Mouse (Mus musculus): ENCODE results near the gene Nars2. TPM values are rescaled to one million over a fixed set of nuclear protein-coding genes. Genes with fewer than 3 reads are reported as not detected.

Gene Nars2
- 4.8 and 5.6 TPM in 2 replicates for polyA plus RNA-seq (2012; rRNA removed)

GRCm38 (mm10) chr7:96951281-96952051, at the start of gene Nars2:
Gene Nars2, plus strand, starts transcription at chr7:96951505.

GRCm38 (mm10) chr7:97081242-97081958, 130.1 kb downstream of the Nars2 start, which contains the start of gene Gab2:
Gene Gab2, plus strand, starts transcription at chr7:97081586.

Other genes starting within 250 kb of the Nars2 start
- 2.2 and 2.7 TPM in 2 replicates for gene Gab2, start 130.1 kb downstream of the Nars2 start, polyA plus RNA-seq (2012; rRNA removed)